14 mouse cellular contexts compared by ENCODE assay signal in the genomic region with DNA sequence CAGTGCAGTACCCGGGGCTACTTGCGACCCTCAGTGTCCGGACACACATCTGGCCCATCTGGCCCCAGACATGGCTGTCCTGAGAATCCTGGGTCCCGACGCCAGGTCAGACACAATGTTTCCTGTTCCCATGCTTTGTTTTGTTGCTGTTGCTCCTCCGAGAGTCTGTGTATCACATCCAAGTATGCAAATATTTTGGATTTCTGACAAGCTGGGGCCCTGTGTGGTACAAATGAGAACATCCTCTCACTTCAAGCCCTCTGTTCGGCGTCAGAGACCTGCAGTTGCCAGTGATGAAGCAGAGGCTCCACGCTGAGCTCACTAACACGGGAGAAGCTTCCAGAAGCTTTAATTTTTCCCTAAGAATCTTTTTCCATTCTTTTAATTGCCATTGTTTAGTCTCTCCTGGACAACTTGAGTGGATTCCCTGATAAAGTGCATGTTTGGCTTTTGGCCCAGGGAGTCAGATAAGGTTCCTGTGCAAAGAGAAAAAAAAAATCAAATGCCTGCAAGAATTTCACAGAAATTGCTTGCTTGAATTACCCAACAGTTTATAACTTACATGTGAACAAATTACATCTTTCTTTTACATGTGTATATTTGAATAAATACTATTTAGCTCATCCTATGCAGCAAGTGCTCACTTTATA.
DNase-seq lines count a peak whose midpoint lies in the region; ATAC-seq and TF ChIP-seq lines count a peak whose summit lies in the region.
"Had no signal": no experiment of that assay in that cellular context is flagged by ENCODE, and none has a peak within 500 bp of the region (broad histone marks: within the 10 kb centered on the region; RNA-seq: fewer than 3 reads in every experiment).

No protein-coding gene starts in this region.

- H3K9me3 ChIP-seq in lung, embryonic 14.5 days (ENCODE audit: low read depth, low read length): no peaks in the 10 kb centered on the region
- no peaks in the 10 kb centered on the region for H3K9me3 ChIP-seq in heart, embryonic 14.5 days (ENCODE audit: control insufficient read depth, low read length)
- no peaks in the 10 kb centered on the region for H3K9me3 ChIP-seq in lung, postnatal 0 days (ENCODE audit: low read length)
- no peaks in the 10 kb centered on the region for H3K9me3 ChIP-seq in liver, embryonic 11.5 days (ENCODE audit: control insufficient read depth, low read length)
- H3K9me3 ChIP-seq: limb, embryonic 12.5 days; liver, embryonic 15.5 days had no signal

- peaks cover 4% of the 10 kb centered on the region; the same call in 1 of the 2 replicates for H3K4me1 ChIP-seq in lung, embryonic 14.5 days (ENCODE audit: insufficient read depth)
- no peaks in the 10 kb centered on the region for H3K4me1 ChIP-seq in lung, adult 2 months (ENCODE audit: control insufficient read depth, insufficient read depth, low read length)
- H3K4me1 ChIP-seq in heart, embryonic 14.5 days (ENCODE audit: control insufficient read depth in 2 of 2, insufficient read depth in 2 of 2, low read length in 2 of 2): peaks cover 5 to 10% of the 10 kb centered on the region in 2 experiments; a peak in 3 of 4 replicates
- H3K4me1 ChIP-seq in lung, postnatal 0 days (ENCODE audit: insufficient read depth, low read depth, low read length): no peaks in the 10 kb centered on the region
- no peaks in the 10 kb centered on the region for H3K4me1 ChIP-seq in liver, embryonic 11.5 days (replicated peaks; ENCODE audit: control insufficient read depth, insufficient read depth, low read length)
- H3K4me1 ChIP-seq: limb, embryonic 12.5 days; liver, embryonic 15.5 days; megakaryocyte, embryonic 14.5 days had no signal

- DNase-seq in heart, adult 11 months: peak; percentile 82
- no peak for DNase-seq in heart, postnatal 25 days (ENCODE audit: low spot score)
- DNase-seq in lung, embryonic 14.5 days: peak; percentile 64
- DNase-seq in lung, adult 2 months: no peak
- DNase-seq in lung, postnatal 0 days (ENCODE audit: low spot score): peak; percentile 53
- no peak for DNase-seq in right cerebral cortex, postnatal 14 days
- no peak for DNase-seq in liver, embryonic 11.5 days (ENCODE audit: low spot score)
- DNase-seq: gastrocnemius, postnatal 25 days; right cerebral cortex, postnatal 25 days had no signal

- H3K36me3 ChIP-seq in lung, embryonic 14.5 days (ENCODE audit: insufficient read depth): no peaks in the 10 kb centered on the region
- H3K36me3 ChIP-seq in heart, embryonic 14.5 days (ENCODE audit: control insufficient read depth, insufficient read depth, low read length): no peaks in the 10 kb centered on the region
- no peaks in the 10 kb centered on the region for H3K36me3 ChIP-seq in lung, postnatal 0 days (ENCODE audit: insufficient read depth, low read length)
- no peaks in the 10 kb centered on the region for H3K36me3 ChIP-seq in liver, embryonic 11.5 days (ENCODE audit: control insufficient read depth, insufficient read depth, low read length)
- H3K36me3 ChIP-seq: limb, embryonic 12.5 days; liver, embryonic 15.5 days had no signal

- no peak overlapping the region; the same call in 1 of the 2 replicates for H3K9ac ChIP-seq in lung, embryonic 14.5 days
- no peak overlapping the region for H3K9ac ChIP-seq in heart, embryonic 14.5 days (ENCODE audit: low read length)
- H3K9ac ChIP-seq in lung, postnatal 0 days (replicated peaks; ENCODE audit: low read depth): no peak overlapping the region
- H3K9ac ChIP-seq in liver, embryonic 11.5 days (ENCODE audit: low read depth, low read length): no peak overlapping the region
- H3K9ac ChIP-seq: limb, embryonic 12.5 days; liver, embryonic 15.5 days had no signal

- no peak for TF ChIP-seq EP300 in lung, postnatal 0 days (IDR thresholded peaks at IDR 0.05)

- no peak overlapping the region for H3K27ac ChIP-seq in lung, embryonic 14.5 days (ENCODE audit: low read depth)
- 0 out of 4 replicates have a peak overlapping the region, but pooled peaks of 1 of the 2 experiments have one; percentile 11 for H3K27ac ChIP-seq in heart, embryonic 14.5 days (replicated peaks in 1 of 2; ENCODE audit: control insufficient read depth in 1 of 2, insufficient read depth in 1 of 2, low read depth in 2 of 2, low read length in 2 of 2)
- no peak overlapping the region for H3K27ac ChIP-seq in lung, postnatal 0 days (ENCODE audit: low read length)
- H3K27ac ChIP-seq in liver, embryonic 11.5 days (ENCODE audit: low read depth, low read length): no peak overlapping the region
- H3K27ac ChIP-seq: limb, embryonic 12.5 days; liver, embryonic 15.5 days had no signal

- peak; percentile 60; the same call in 1 of the 2 replicates for ATAC-seq in lung, embryonic 14.5 days (ENCODE audit: insufficient read depth)
- ATAC-seq in heart, embryonic 14.5 days (ENCODE audit: insufficient number of reproducible peaks, insufficient read depth, low FRiP score, low read depth): no peak; the same call in 1 of the 2 replicates
- ATAC-seq in lung, postnatal 0 days: no peak
- ATAC-seq in liver, embryonic 11.5 days (replicated peaks; ENCODE audit: low FRiP score): no peak
- ATAC-seq: Patski had no signal

- peak overlapping the region; percentile 35 for H3K4me2 ChIP-seq in lung, embryonic 14.5 days
- H3K4me2 ChIP-seq in heart, embryonic 14.5 days (ENCODE audit: low read length): peak overlapping the region; percentile 56
- no peak overlapping the region; the same call in 1 of the 2 replicates for H3K4me2 ChIP-seq in lung, postnatal 0 days (replicated peaks; ENCODE audit: low read depth, low read length)
- H3K4me2 ChIP-seq in liver, embryonic 11.5 days: no peak overlapping the region
- H3K4me2 ChIP-seq: limb, embryonic 12.5 days; liver, embryonic 15.5 days had no signal

- intact Hi-C loops in heart, postnatal 25 days (cut with DNase I): no loop called here

- no peak for TF ChIP-seq POLR2A in lung, adult 2 months (IDR thresholded peaks at IDR 0.05; ENCODE audit: borderline replicate concordance, extremely low read depth, low read depth, low read length)

- no peak overlapping the region for H3K4me3 ChIP-seq in lung, embryonic 14.5 days (ENCODE audit: low read depth, low read length)
- no peak overlapping the region for H3K4me3 ChIP-seq in lung, adult 2 months (replicated peaks; ENCODE audit: extremely low read depth, low read depth, low read length)
- H3K4me3 ChIP-seq in heart, embryonic 14.5 days (ENCODE audit: control insufficient read depth in 1 of 2, insufficient read depth in 1 of 2, low read depth in 1 of 2, low read length in 2 of 2): 0 out of 4 replicates have a peak overlapping the region, but pooled peaks of 1 of the 2 experiments have one; percentile 8
- H3K4me3 ChIP-seq in lung, postnatal 0 days (ENCODE audit: low read depth, low read length): no peak overlapping the region
- H3K4me3 ChIP-seq in liver, embryonic 11.5 days (ENCODE audit: low read depth, low read length): no peak overlapping the region
- H3K4me3 ChIP-seq: limb, embryonic 12.5 days; liver, embryonic 15.5 days; megakaryocyte, embryonic 14.5 days had no signal

- no peak for TF ChIP-seq CTCF in lung, embryonic 14.5 days (IDR thresholded peaks at IDR 0.05; ENCODE audit: low read depth)
- TF ChIP-seq CTCF in lung, adult 2 months (IDR thresholded peaks at IDR 0.05; ENCODE audit: insufficient read depth, low read length): no peak
- no peak for TF ChIP-seq CTCF in lung, postnatal 0 days (IDR thresholded peaks at IDR 0.05)

- no peaks in the 10 kb centered on the region for H3K27me3 ChIP-seq in lung, embryonic 14.5 days (ENCODE audit: insufficient read depth, low read length)
- no peaks in the 10 kb centered on the region; the same call in 1 of the 2 replicates for H3K27me3 ChIP-seq in heart, embryonic 14.5 days (ENCODE audit: control insufficient read depth, insufficient read depth, low read length)
- H3K27me3 ChIP-seq in lung, postnatal 0 days (replicated peaks; ENCODE audit: insufficient read depth, low read length): no peaks in the 10 kb centered on the region
- no peaks in the 10 kb centered on the region for H3K27me3 ChIP-seq in liver, embryonic 11.5 days (replicated peaks; ENCODE audit: control insufficient read depth, insufficient read depth, low read length)
- H3K27me3 ChIP-seq: limb, embryonic 12.5 days; liver, embryonic 15.5 days; megakaryocyte, embryonic 14.5 days had no signal

- WGBS in lung, embryonic 14.5 days: 18% methylated on average over 10 of the region's 10 CpGs
- WGBS in lung, adult 2 months: 26% methylated on average over 10 of the region's 10 CpGs
- 24% methylated on average over 10 of the region's 10 CpGs for WGBS in heart, embryonic 14.5 days
- whole genome bisulfite sequencing in lung, postnatal 0 days: 25% methylated on average over 10 of the region's 10 CpGs
- WGBS in liver, embryonic 11.5 days: 57% methylated on average over 10 of the region's 10 CpGs

Comparison
In these comparisons a context has a peak if more than half of its experiments do, and no peak if none do; other contexts are left out.
1. DNase-seq: peak in heart, adult 11 months (single experiment), lung, embryonic 14.5 days (single experiment) and lung, postnatal 0 days (single experiment); none in heart, postnatal 25 days (single experiment), lung, adult 2 months (single experiment), right cerebral cortex, postnatal 14 days (single experiment) and liver, embryonic 11.5 days (single experiment).
2. H3K4me2 ChIP-seq: peak in lung, embryonic 14.5 days (single experiment) and heart, embryonic 14.5 days (single experiment); none in lung, postnatal 0 days (single experiment) and liver, embryonic 11.5 days (single experiment).